Mouse (Mus musculus) stomach, postnatal 0 days (tissue): Measurements from ENCODE around the gene 6030408B16Rik.

Experiments
- CTCF ChIP-seq: IDR thresholded peaks from 2 replicates; pipeline ENCODE4 v1.5.1; 2016; ENCODE audit warnings: antibody characterized with exemption, low read depth, mild to moderate bottlenecking, moderate library complexity
- EP300 ChIP-seq: optimal IDR thresholded peaks from 2 replicates; pipeline ENCODE3; 2016; ENCODE audit warnings: antibody characterized with exemption

DNA sequence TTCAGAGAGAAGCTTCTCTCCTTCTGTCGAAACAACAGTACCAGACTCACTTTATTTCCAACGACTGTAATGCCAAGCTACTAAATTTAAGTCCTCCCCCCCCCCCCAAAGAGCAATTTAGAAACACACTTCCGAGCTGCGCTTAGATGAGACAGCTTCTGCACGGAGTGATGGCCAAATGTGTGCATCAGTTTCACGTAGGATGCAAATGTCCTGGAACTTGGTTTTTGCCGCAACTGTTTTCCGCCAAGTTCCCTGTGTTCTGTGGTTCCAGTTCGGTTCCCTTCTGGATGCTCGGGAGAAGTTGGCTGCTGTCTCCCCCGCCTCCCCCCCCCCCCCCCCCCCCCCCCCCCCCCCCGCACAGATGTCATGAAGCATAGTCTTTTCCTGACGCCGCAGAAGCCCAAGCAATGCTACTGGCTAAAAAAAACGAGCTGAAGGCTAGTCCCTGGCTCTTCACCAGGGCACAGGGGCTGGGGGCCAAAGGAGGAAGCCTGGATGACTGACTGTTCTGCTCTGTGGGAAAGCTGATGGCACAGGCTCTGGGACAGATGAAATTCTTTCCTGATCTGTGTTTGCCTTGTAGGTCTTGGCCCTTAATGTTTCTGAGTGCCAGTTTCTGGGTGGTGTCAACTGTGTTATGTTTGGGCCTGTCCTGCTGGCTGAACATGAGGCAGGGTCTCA lies 18.2 kb downstream of the 6030408B16Rik start:
- TF ChIP-seq EP300, result no peak
- TF ChIP-seq CTCF, result no peak
